8 mouse cellular contexts compared by ENCODE assay signal in the genomic region with DNA sequence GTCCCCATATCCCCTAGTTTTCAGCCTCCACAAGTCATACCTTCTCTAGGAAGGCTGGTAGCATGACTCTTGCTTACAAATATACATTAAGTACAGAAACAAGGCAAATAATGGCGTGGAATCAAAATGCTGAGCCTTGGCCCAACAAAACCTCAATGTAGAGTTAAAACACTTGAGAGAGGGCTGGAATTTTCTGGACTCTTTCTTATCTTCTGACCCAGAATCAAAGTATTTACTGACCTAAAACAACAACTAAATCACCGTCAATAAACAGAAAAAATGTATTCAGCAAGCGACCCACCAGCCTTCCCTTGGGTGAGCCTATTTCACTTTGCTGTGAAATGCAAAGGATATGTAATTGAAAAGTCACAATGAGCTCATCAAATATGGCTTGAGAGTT. TPM values are rescaled to one million over a fixed set of nuclear protein-coding genes. Genes with fewer than 3 reads are reported as not detected.
DNase-seq lines count a peak whose midpoint lies in the region; ATAC-seq and TF ChIP-seq lines count a peak whose summit lies in the region.

No protein-coding gene starts in this region.

- DNase-seq in left cerebral cortex, adult 2 months (ENCODE audit: extremely low spot score in 1 of 2, low spot score in 2 of 2) = no peak
- no peak for DNase-seq in left cerebral cortex, postnatal 14 days (ENCODE audit: low spot score in 2 of 2)
- DNase-seq in right cerebral cortex, adult 2 months (ENCODE audit: low spot score in 2 of 2) = no peak
- no peak for DNase-seq in gastrocnemius, adult 8-10 months (ENCODE audit: low spot score in 2 of 2)
- no peak for DNase-seq in Muller cell, postnatal 12 days (ENCODE audit: inconsistent ontology term)

- WGBS in embryonic facial prominence, embryonic 12.5 days = 47% methylated on average over 3 of the region's 3 CpGs
- WGBS in intestine, embryonic 16.5 days = 32% methylated on average over 3 of the region's 3 CpGs
- 57% methylated on average over 3 of the region's 3 CpGs for WGBS in neural tube, embryonic 12.5 days

- H3K27ac ChIP-seq in left cerebral cortex, adult 2 months = peak overlapping the region; percentile 99; the same call in 1 of the 2 replicates
- H3K27ac ChIP-seq in embryonic facial prominence, embryonic 12.5 days = peak overlapping the region; percentile 99; the same call in 1 of the 2 replicates
- no peak overlapping the region for H3K27ac ChIP-seq in intestine, embryonic 16.5 days (ENCODE audit: low read length)
- H3K27ac ChIP-seq in neural tube, embryonic 12.5 days = no peak overlapping the region

- no peak for ATAC-seq in embryonic facial prominence, embryonic 12.5 days (ENCODE audit: insufficient number of reproducible peaks, insufficient read depth, low FRiP score, low TSS enrichment)
- ATAC-seq in intestine, embryonic 16.5 days = no peak
- no peak for ATAC-seq in neural tube, embryonic 12.5 days (ENCODE audit: low FRiP score, low read depth)

- H3K27me3 ChIP-seq in embryonic facial prominence, embryonic 12.5 days = no peaks in the 10 kb centered on the region
- H3K27me3 ChIP-seq in intestine, embryonic 16.5 days (replicated peaks; ENCODE audit: control insufficient read depth, insufficient read depth, low read length) = no peaks in the 10 kb centered on the region
- no peaks in the 10 kb centered on the region for H3K27me3 ChIP-seq in neural tube, embryonic 12.5 days (replicated peaks)

- peaks cover 29% of the 10 kb centered on the region for H3K4me1 ChIP-seq in embryonic facial prominence, embryonic 12.5 days
- peaks cover 32% of the 10 kb centered on the region for H3K4me1 ChIP-seq in intestine, embryonic 16.5 days (ENCODE audit: control insufficient read depth, insufficient read depth, low read length)
- H3K4me1 ChIP-seq in neural tube, embryonic 12.5 days = peaks cover 31% of the 10 kb centered on the region

- H3K4me2 ChIP-seq in embryonic facial prominence, embryonic 12.5 days (replicated peaks) = peak overlapping the region; percentile 63
- H3K4me2 ChIP-seq in intestine, embryonic 16.5 days (ENCODE audit: low read depth, low read length) = peak overlapping the region; percentile 65
- peak overlapping the region; percentile 69 for H3K4me2 ChIP-seq in neural tube, embryonic 12.5 days (replicated peaks)

- H3K36me3 ChIP-seq in embryonic facial prominence, embryonic 12.5 days = 0 out of 2 replicates have a peak, but pooled peaks cover 8% of the 10 kb centered on the region
- no peaks in the 10 kb centered on the region for H3K36me3 ChIP-seq in intestine, embryonic 16.5 days (ENCODE audit: control insufficient read depth, insufficient read depth, low read length)
- H3K36me3 ChIP-seq in neural tube, embryonic 12.5 days = peaks cover 11% of the 10 kb centered on the region

- H3K4me3 ChIP-seq in left cerebral cortex, adult 2 months = peak overlapping the region; percentile 63
- peak overlapping the region; percentile 88 for H3K4me3 ChIP-seq in embryonic facial prominence, embryonic 12.5 days
- peak overlapping the region; percentile 92 for H3K4me3 ChIP-seq in intestine, embryonic 16.5 days (ENCODE audit: low read length)
- peak overlapping the region; percentile 80 for H3K4me3 ChIP-seq in neural tube, embryonic 12.5 days

- intact Hi-C loops in left cerebral cortex, adult 2 months (cut with DNase I) = loop anchor here (5.0 kb wide), 2 partner anchors 49 to 134 kb away; no protein-coding TSS in a partner anchor
- intact Hi-C loops in left cerebral cortex, postnatal 14 days (cut with DNase I) = loop anchor here (5.0 kb wide), 1 partner anchor 49 kb away; no protein-coding TSS in a partner anchor

- H3K9me3 ChIP-seq in embryonic facial prominence, embryonic 12.5 days = no peaks in the 10 kb centered on the region
- H3K9me3 ChIP-seq in intestine, embryonic 16.5 days (ENCODE audit: control insufficient read depth, low read length) = no peaks in the 10 kb centered on the region
- no peaks in the 10 kb centered on the region for H3K9me3 ChIP-seq in neural tube, embryonic 12.5 days

- no peak for TF ChIP-seq CTCF in left cerebral cortex, adult 2 months (IDR thresholded peaks at IDR 0.05)

- H3K9ac ChIP-seq in embryonic facial prominence, embryonic 12.5 days = peak overlapping the region; percentile 95
- H3K9ac ChIP-seq in intestine, embryonic 16.5 days (ENCODE audit: low read depth, low read length) = peak overlapping the region; percentile 97
- H3K9ac ChIP-seq in neural tube, embryonic 12.5 days = peak overlapping the region; percentile 93

RNA-seq across cellular contexts. Expression of a gene that starts 52.0 kb away (rescaled TPM):
- total RNA-seq in left cerebral cortex, adult 2 months (2021) = 10 to 100 TPM; 43.3 to 49.2 TPM
- total RNA-seq in left cerebral cortex, postnatal 14 days (2021) = 10 to 100 TPM; 31.6 to 34.6 TPM
- 15.9 and 16.6 TPM in 2 replicates for polyA plus RNA-seq in embryonic facial prominence, embryonic 12.5 days (2016; fragmentation: Nextera tagmentation; extraction: Ambion mirVana)
- 6.9 and 7.0 TPM in 2 replicates for polyA plus RNA-seq in intestine, embryonic 16.5 days (2015; fragmentation: Nextera tagmentation; extraction: Ambion mirVana)
- polyA plus RNA-seq in neural tube, embryonic 12.5 days (2016; fragmentation: Nextera tagmentation; extraction: Ambion mirVana) = 19.0 and 20.0 TPM in 2 replicates
- 10 to 100 TPM; 20.3 to 28.1 (median 25.8) TPM for total RNA-seq in gastrocnemius, adult 8-10 months (2022)

Comparison
In these comparisons a context has a peak if more than half of its experiments do, and no peak if none do; other contexts are left out.
1. H3K27ac ChIP-seq: peak in left cerebral cortex, adult 2 months (single experiment) and embryonic facial prominence, embryonic 12.5 days (single experiment); none in intestine, embryonic 16.5 days (single experiment) and neural tube, embryonic 12.5 days (single experiment).
2. Peak in every context shown above with its lines, with median percentiles within 50 percentile points of each other: H3K4me3 ChIP-seq, H3K4me2 ChIP-seq and H3K9ac ChIP-seq.